Mouse (Mus musculus): ENCODE results near the gene Zmym5.

DNA sequence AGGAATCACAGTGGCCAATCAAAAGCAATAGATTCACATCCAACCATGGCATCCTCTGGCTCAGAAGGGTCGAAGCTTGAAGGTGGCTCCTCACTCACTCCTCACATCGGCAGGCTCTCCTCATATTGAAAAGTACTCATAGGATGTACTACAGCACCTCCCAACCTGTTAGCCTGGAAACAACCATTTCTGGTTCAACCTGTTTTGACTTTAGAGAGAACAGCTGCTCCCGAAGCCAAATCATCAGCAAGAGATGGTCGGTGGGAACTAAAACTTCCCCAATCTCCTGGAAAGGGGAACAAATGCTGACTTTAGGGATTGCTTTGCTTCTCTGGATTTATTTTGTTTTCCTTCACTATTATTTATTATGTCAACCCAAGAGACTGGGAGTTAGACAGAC, 5.6 kb upstream of the Zmym5 start:
- TF ChIP-seq POLR2A (IDR thresholded peaks at IDR 0.05; ENCODE audit: extremely low read depth, insufficient read depth, low read length) (no peak), CTCF (IDR thresholded peaks at IDR 0.05; ENCODE audit: extremely low read depth, insufficient read depth, low read length) (no peak)

Data from cortical plate, adult 2 months (tissue).